ENCODE assay signal across 9 mouse cellular contexts in genomic region chr12:111694880-111695804, GRCm38 (mm10). TPM values are rescaled to one million over a fixed set of nuclear protein-coding genes. Genes with fewer than 3 reads are reported as not detected.
DNase-seq lines count a peak whose midpoint lies in the region; ATAC-seq and TF ChIP-seq lines count a peak whose summit lies in the region.
"Had no signal": no experiment of that assay in that cellular context is flagged by ENCODE, and none has a peak within 500 bp of the region (broad histone marks: within the 10 kb centered on the region; RNA-seq: fewer than 3 reads in every experiment).

No protein-coding gene starts in this region.

- no peak for TF ChIP-seq EP300 in stomach, postnatal 0 days (optimal IDR thresholded peaks at IDR 0.05)

- no peak for ATAC-seq in liver, embryonic 13.5 days (ENCODE audit: low read depth)
- ATAC-seq in liver, embryonic 11.5 days (replicated peaks; ENCODE audit: low FRiP score), result no peak
- ATAC-seq in forebrain, postnatal 0 days, result peak; percentile 47
- no peak for ATAC-seq in stomach, postnatal 0 days (ENCODE audit: low FRiP score, low TSS enrichment)

- 56% methylated on average over 13 of the region's 13 CpGs for WGBS in liver, embryonic 13.5 days (ENCODE audit: insufficient replicate concordance)
- 65% methylated on average over 13 of the region's 13 CpGs for WGBS in liver, embryonic 11.5 days
- WGBS in forebrain, postnatal 0 days, result 25% methylated on average over 13 of the region's 13 CpGs
- WGBS in stomach, postnatal 0 days, result 56% methylated on average over 13 of the region's 13 CpGs

- no peak overlapping the region for H3K4me2 ChIP-seq in liver, embryonic 13.5 days
- H3K4me2 ChIP-seq in liver, embryonic 11.5 days, result no peak overlapping the region
- peak overlapping the region; percentile 21 for H3K4me2 ChIP-seq in forebrain, postnatal 0 days (ENCODE audit: low read depth)
- H3K4me2 ChIP-seq in stomach, postnatal 0 days (replicated peaks; ENCODE audit: low read depth), result no peak overlapping the region; the same call in 1 of the 2 replicates

- 0 out of 2 replicates have a peak, but pooled peaks cover 3% of the 10 kb centered on the region for H3K27me3 ChIP-seq in liver, embryonic 13.5 days
- no peaks in the 10 kb centered on the region; the same call in 1 of the 2 replicates for H3K27me3 ChIP-seq in liver, embryonic 11.5 days (replicated peaks; ENCODE audit: control insufficient read depth, insufficient read depth, low read length)
- H3K27me3 ChIP-seq in forebrain, postnatal 0 days (ENCODE audit: insufficient read depth, low read length), result no peaks in the 10 kb centered on the region
- H3K27me3 ChIP-seq in stomach, postnatal 0 days (ENCODE audit: control insufficient read depth, insufficient read depth, low read length), result no peaks in the 10 kb centered on the region

- H3K27ac ChIP-seq in liver, embryonic 13.5 days, result 0 out of 2 replicates have a peak overlapping the region, but pooled peaks have one; percentile 34
- no peak overlapping the region for H3K27ac ChIP-seq in liver, embryonic 11.5 days (ENCODE audit: low read depth, low read length)
- H3K27ac ChIP-seq in forebrain, postnatal 0 days (ENCODE audit: low read depth, low read length), result peak overlapping the region; percentile 85
- H3K27ac ChIP-seq in stomach, postnatal 0 days (replicated peaks), result peak overlapping the region; percentile 78; the same call in 1 of the 2 replicates
- H3K27ac ChIP-seq: liver, embryonic 14.5 days had no signal

- H3K4me1 ChIP-seq in liver, embryonic 13.5 days (replicated peaks), result peaks cover 39% of the 10 kb centered on the region
- H3K4me1 ChIP-seq in liver, embryonic 11.5 days (replicated peaks; ENCODE audit: control insufficient read depth, insufficient read depth, low read length), result peaks cover 30% of the 10 kb centered on the region
- H3K4me1 ChIP-seq in forebrain, postnatal 0 days (ENCODE audit: insufficient read depth), result peaks cover 25% of the 10 kb centered on the region
- H3K4me1 ChIP-seq in stomach, postnatal 0 days (replicated peaks; ENCODE audit: control insufficient read depth, insufficient read depth), result peaks cover 7% of the 10 kb centered on the region

- DNase-seq in adrenal gland, postnatal 10 days, result peak; percentile 44
- DNase-seq in adrenal gland, postnatal 25 days, result no peak
- DNase-seq in liver, embryonic 13.5 days, result no peak
- no peak for DNase-seq in liver, embryonic 11.5 days (ENCODE audit: low spot score)
- peak; percentile 67 for DNase-seq in forebrain, postnatal 0 days
- DNase-seq in lung, postnatal 4 days, result peak; percentile 39 to 69
- no peak for DNase-seq in stomach, postnatal 0 days (ENCODE audit: low spot score)
- no peak for DNase-seq in urinary bladder, postnatal 10 days (ENCODE audit: low spot score)

- TF ChIP-seq CTCF in forebrain, postnatal 0 days (IDR thresholded peaks at IDR 0.05; ENCODE audit: low read depth), result no peak
- TF ChIP-seq CTCF in stomach, postnatal 0 days (IDR thresholded peaks at IDR 0.05; ENCODE audit: low read depth), result no peak

- no peaks in the 10 kb centered on the region for H3K9me3 ChIP-seq in liver, embryonic 13.5 days (replicated peaks)
- no peaks in the 10 kb centered on the region for H3K9me3 ChIP-seq in liver, embryonic 11.5 days (ENCODE audit: control insufficient read depth, low read length)
- no peaks in the 10 kb centered on the region for H3K9me3 ChIP-seq in forebrain, postnatal 0 days (ENCODE audit: low read length)
- no peaks in the 10 kb centered on the region for H3K9me3 ChIP-seq in stomach, postnatal 0 days (ENCODE audit: control insufficient read depth, low read length)

- H3K9ac ChIP-seq in liver, embryonic 13.5 days, result no peak overlapping the region
- H3K9ac ChIP-seq in liver, embryonic 11.5 days (ENCODE audit: low read depth, low read length), result no peak overlapping the region
- 0 out of 2 replicates have a peak overlapping the region, but pooled peaks have one; percentile 22 for H3K9ac ChIP-seq in forebrain, postnatal 0 days
- H3K9ac ChIP-seq in stomach, postnatal 0 days (ENCODE audit: low read length), result no peak overlapping the region
- H3K9ac ChIP-seq: liver, embryonic 14.5 days had no signal

- H3K4me3 ChIP-seq in liver, embryonic 13.5 days (replicated peaks), result no peak overlapping the region
- no peak overlapping the region for H3K4me3 ChIP-seq in liver, embryonic 11.5 days (ENCODE audit: low read depth, low read length)
- no peak overlapping the region for H3K4me3 ChIP-seq in forebrain, postnatal 0 days (ENCODE audit: low read depth, low read length)
- no peak overlapping the region for H3K4me3 ChIP-seq in stomach, postnatal 0 days (ENCODE audit: low read depth, low read length)

- no peaks in the 10 kb centered on the region for H3K36me3 ChIP-seq in liver, embryonic 13.5 days
- no peaks in the 10 kb centered on the region for H3K36me3 ChIP-seq in liver, embryonic 11.5 days (ENCODE audit: control insufficient read depth, insufficient read depth, low read length)
- H3K36me3 ChIP-seq in forebrain, postnatal 0 days (ENCODE audit: insufficient read depth), result no peaks in the 10 kb centered on the region
- no peaks in the 10 kb centered on the region for H3K36me3 ChIP-seq in stomach, postnatal 0 days (ENCODE audit: control insufficient read depth, insufficient read depth, low read length)

RNA-seq across cellular contexts. Expression of gene Trmt61a, which starts 17.2 kb away (rescaled TPM):
- total RNA-seq in adrenal gland, postnatal 10 days (2021), result 10 to 100 TPM in 1 of 2 experiments, 1 to 10 TPM in 1; 9.5 to 11.3 TPM
- 9.6 and 11.0 TPM in 2 replicates for total RNA-seq in adrenal gland, postnatal 25 days (2021)
- 13.2 and 14.7 TPM in 2 replicates for polyA plus RNA-seq in liver, embryonic 13.5 days (2015; fragmentation: Nextera tagmentation; extraction: Ambion mirVana)
- 16.8 and 21.0 TPM in 2 replicates for polyA plus RNA-seq in liver, embryonic 11.5 days (2014; fragmentation: Nextera tagmentation; extraction: Ambion mirVana)
- total RNA-seq in forebrain, postnatal 0 days (2014; rRNA removed), result 15.9 and 19.6 TPM in 2 replicates
- polyA plus RNA-seq in forebrain, postnatal 0 days (2015; fragmentation: Nextera tagmentation; extraction: Ambion mirVana), result 8.8 and 10.9 TPM in 2 replicates
- 7.4 and 8.5 TPM in 2 replicates for polyA plus RNA-seq in stomach, postnatal 0 days (2015; fragmentation: Nextera tagmentation; extraction: Ambion mirVana)

RNA-seq across cellular contexts. Expression of gene Bag5, which starts 17.9 kb away (rescaled TPM):
- total RNA-seq in adrenal gland, postnatal 10 days (2021), result 10 to 100 TPM; 32.1 to 35.4 TPM
- total RNA-seq in adrenal gland, postnatal 25 days (2021), result 34.8 and 36.2 TPM in 2 replicates
- 22.4 and 23.1 TPM in 2 replicates for polyA plus RNA-seq in liver, embryonic 13.5 days (2015; fragmentation: Nextera tagmentation; extraction: Ambion mirVana)
- polyA plus RNA-seq in liver, embryonic 11.5 days (2014; fragmentation: Nextera tagmentation; extraction: Ambion mirVana), result 41.0 and 44.7 TPM in 2 replicates
- 50.6 and 54.2 TPM in 2 replicates for total RNA-seq in forebrain, postnatal 0 days (2014; rRNA removed)
- polyA plus RNA-seq in forebrain, postnatal 0 days (2015; fragmentation: Nextera tagmentation; extraction: Ambion mirVana), result 60.7 and 71.2 TPM in 2 replicates
- polyA plus RNA-seq in stomach, postnatal 0 days (2015; fragmentation: Nextera tagmentation; extraction: Ambion mirVana), result 34.9 and 36.9 TPM in 2 replicates

RNA-seq across cellular contexts. Expression of gene Apopt1, which starts 17.9 kb away (rescaled TPM):
- total RNA-seq in adrenal gland, postnatal 10 days (2021), result 10 to 100 TPM; 69.0 to 72.8 TPM
- total RNA-seq in adrenal gland, postnatal 25 days (2021), result 69.6 and 71.2 TPM in 2 replicates
- 28.8 and 30.6 TPM in 2 replicates for polyA plus RNA-seq in liver, embryonic 13.5 days (2015; fragmentation: Nextera tagmentation; extraction: Ambion mirVana)
- polyA plus RNA-seq in liver, embryonic 11.5 days (2014; fragmentation: Nextera tagmentation; extraction: Ambion mirVana), result 60.3 and 67.7 TPM in 2 replicates
- total RNA-seq in forebrain, postnatal 0 days (2014; rRNA removed), result 27.8 and 30.1 TPM in 2 replicates
- polyA plus RNA-seq in forebrain, postnatal 0 days (2015; fragmentation: Nextera tagmentation; extraction: Ambion mirVana), result 52.7 and 59.8 TPM in 2 replicates
- 41.8 and 42.8 TPM in 2 replicates for polyA plus RNA-seq in stomach, postnatal 0 days (2015; fragmentation: Nextera tagmentation; extraction: Ambion mirVana)

RNA-seq across cellular contexts. Expression of gene Ckb, which starts 23.0 kb away (rescaled TPM):
- 10 to 100 TPM; 46.2 to 53.1 TPM for total RNA-seq in adrenal gland, postnatal 10 days (2021)
- 24.3 and 27.3 TPM in 2 replicates for total RNA-seq in adrenal gland, postnatal 25 days (2021)
- polyA plus RNA-seq in liver, embryonic 13.5 days (2015; fragmentation: Nextera tagmentation; extraction: Ambion mirVana), result 42.2 and 45.1 TPM in 2 replicates
- polyA plus RNA-seq in liver, embryonic 11.5 days (2014; fragmentation: Nextera tagmentation; extraction: Ambion mirVana), result 91.3 and 94.1 TPM in 2 replicates
- 1,430 and 1,456 TPM in 2 replicates for total RNA-seq in forebrain, postnatal 0 days (2014; rRNA removed)
- 1,561 and 1,650 TPM in 2 replicates for polyA plus RNA-seq in forebrain, postnatal 0 days (2015; fragmentation: Nextera tagmentation; extraction: Ambion mirVana)
- polyA plus RNA-seq in stomach, postnatal 0 days (2015; fragmentation: Nextera tagmentation; extraction: Ambion mirVana), result 532 and 573 TPM in 2 replicates

Comparison
In these comparisons a context has a peak if more than half of its experiments do, and no peak if none do; other contexts are left out.
1. DNase-seq: peak in adrenal gland, postnatal 10 days (single experiment), forebrain, postnatal 0 days (single experiment) and lung, postnatal 4 days (2 of 2); none in adrenal gland, postnatal 25 days (single experiment), liver, embryonic 13.5 days (single experiment), liver, embryonic 11.5 days (single experiment), stomach, postnatal 0 days (single experiment) and urinary bladder, postnatal 10 days (single experiment).